Mouse (Mus musculus) kidney, adult 2 months (tissue): ENCODE measurements around the gene Zfp563.

Experiments
- CTCF ChIP-seq: fragments of 200-500 bp; conservative IDR thresholded peaks from 2 replicates; pipeline ENCODE4 v1.5.1; 2011; ENCODE audit warnings: low read depth, mild to moderate bottlenecking, control low read depth, low read length, moderate library complexity, mixed read lengths; ENCODE audit not compliant: insufficient read depth, insufficient read length
- POLR2A ChIP-seq: fragments of 200-500 bp; IDR thresholded peaks from one replicate; pipeline ENCODE4 v1.6.1; 2011; ENCODE audit warnings: low read depth, low read length, control low read depth

DNA sequence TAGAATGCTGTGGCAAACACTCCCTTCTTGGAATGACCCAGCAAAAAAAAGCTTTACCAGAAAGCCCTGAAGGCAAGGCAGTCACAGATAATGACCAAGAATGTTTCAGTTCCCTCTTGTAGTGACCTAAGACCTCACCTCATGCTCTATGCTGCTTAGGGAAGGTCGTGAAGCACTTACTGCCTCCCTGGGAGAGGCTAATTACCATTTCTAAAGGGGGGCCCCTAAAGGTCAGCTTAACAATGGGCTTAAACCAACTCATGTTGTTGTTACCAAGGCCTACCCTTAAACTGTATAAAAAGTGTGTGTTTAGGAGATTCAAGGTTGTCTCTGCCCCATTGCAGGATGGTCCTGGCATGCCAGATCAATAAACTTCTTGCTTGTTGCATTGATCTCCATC, 26.1 kb upstream of the Zfp563 start:
- TF ChIP-seq CTCF: no peak
- TF ChIP-seq POLR2A: no peak
